Mouse (Mus musculus): ENCODE data around the gene Pla2g5. TPM values are rescaled to one million over a fixed set of nuclear protein-coding genes. Genes with fewer than 3 reads are reported as not detected.
A peak's percentile ranks its signal among the peaks of the same experiment; 100 is the strongest.
"Not testable (repeated sequence)": the region's sequence is repeated elsewhere in the genome, so short reads cannot be mapped to it uniquely, and the experiment has no call there.

Gene Pla2g5
- total and polyA plus RNA-seq, 3 experiments: 14.7 to 32.7 (median 16.4) TPM

GRCm38 (mm10) chr4:138877731-138878130 lies 14.4 kb upstream of the Pla2g5 start, which contains the start of gene Pla2g2e:
Pla2g2e (plus strand) TSS chr4:138877942.
- TF ChIP-seq CTCF (IDR thresholded peaks at IDR 0.05; ENCODE audit: low read depth, low read length) (no peak), GATA2 (IDR thresholded peaks at IDR 0.05; ENCODE audit: borderline replicate concordance, low read depth, low read length) (no peak), GATA1 (IDR thresholded peaks at IDR 0.05; ENCODE audit: borderline replicate concordance, low read length) (no peak), TAL1 (conservative IDR thresholded peaks at IDR 0.05; ENCODE audit: low read depth, low read length) (no peak), POLR2AphosphoS5 (IDR thresholded peaks at IDR 0.05; ENCODE audit: insufficient replicate concordance, low read depth, low read length) (no peak)
- Histone ChIP-seq H3K4me1 (ENCODE audit: insufficient read depth, low read depth, low read length) (no peaks in the 10 kb centered on the region), H3K4me3 (ENCODE audit: low read depth, low read length) (no peak within 1 kb of the TSS), H3K9me3 (replicated peaks) (no peaks in the 10 kb centered on the region), H3K27me3 (ENCODE audit: insufficient read depth, low read length) (peaks cover 14% of the 10 kb centered on the region; the same call in 1 of the 2 replicates), H3K36me3 (replicated peaks) (no peaks in the 10 kb centered on the region)
- no peak for DNase-seq (ENCODE audit: low spot score)
- ATAC-seq (ENCODE audit: extremely low read depth, insufficient number of reproducible peaks, low FRiP score, poor library complexity, severe bottlenecking): no peak

GRCm38 (mm10) chr4:138875986-138876385 lies 12.7 kb upstream of the Pla2g5 start:
- DNase-seq (ENCODE audit: low spot score) (no peak), ATAC-seq (ENCODE audit: extremely low read depth, insufficient number of reproducible peaks, low FRiP score, poor library complexity, severe bottlenecking) (no peak)
- Histone ChIP-seq H3K4me1 (ENCODE audit: insufficient read depth, low read depth, low read length) (no peaks in the 10 kb centered on the region), H3K36me3 (replicated peaks) (no peaks in the 10 kb centered on the region), H3K4me3 (ENCODE audit: low read depth, low read length) (no peak overlapping the region), H3K9me3 (replicated peaks) (no peaks in the 10 kb centered on the region), H3K27me3 (ENCODE audit: insufficient read depth, low read length) (peaks cover 5% of the 10 kb centered on the region; the same call in 1 of the 2 replicates)
- TF ChIP-seq GATA2 (IDR thresholded peaks at IDR 0.05; ENCODE audit: borderline replicate concordance, low read depth, low read length) (no peak), TAL1 (conservative IDR thresholded peaks at IDR 0.05; ENCODE audit: low read depth, low read length) (no peak), GATA1 (IDR thresholded peaks at IDR 0.05; ENCODE audit: borderline replicate concordance, low read length) (no peak), CTCF (IDR thresholded peaks at IDR 0.05; ENCODE audit: low read depth, low read length) (no peak), POLR2AphosphoS5 (IDR thresholded peaks at IDR 0.05; ENCODE audit: insufficient replicate concordance, low read depth, low read length) (no peak)

GRCm38 (mm10) chr4:138875275-138875674 lies 12.0 kb upstream of the Pla2g5 start:
- not testable (repeated sequence) for H3K9me3 ChIP-seq (replicated peaks); DNase-seq (ENCODE audit: low spot score); H3K4me1 ChIP-seq (ENCODE audit: insufficient read depth, low read depth, low read length); H3K27me3 ChIP-seq (ENCODE audit: insufficient read depth, low read length); H3K4me3 ChIP-seq (ENCODE audit: low read depth, low read length); H3K36me3 ChIP-seq (replicated peaks); ATAC-seq (ENCODE audit: extremely low read depth, insufficient number of reproducible peaks, low FRiP score, poor library complexity, severe bottlenecking)

- no peaks in the 10 kb centered on the region for H3K27me3 ChIP-seq (ENCODE audit: insufficient read depth, low read length)
Measured at GRCm38 (mm10) chr4:138873864-138874263, 10.6 kb upstream of the Pla2g5 start, which contains the start of gene Gm13030. Gm13030 (minus strand) TSS chr4:138873964.

GRCm38 (mm10) chr4:138868666-138869065 lies 5.4 kb upstream of the Pla2g5 start:
- no peak for DNase-seq (ENCODE audit: low spot score)
- Histone ChIP-seq H3K27me3 (ENCODE audit: insufficient read depth, low read length) (no peaks in the 10 kb centered on the region), H3K4me3 (ENCODE audit: low read depth, low read length) (no peak overlapping the region), H3K4me1 (ENCODE audit: insufficient read depth, low read depth, low read length) (peaks cover 13% of the 10 kb centered on the region), H3K36me3 (replicated peaks) (no peaks in the 10 kb centered on the region), H3K9me3 (replicated peaks) (no peaks in the 10 kb centered on the region)
- TF ChIP-seq TAL1 (conservative IDR thresholded peaks at IDR 0.05; ENCODE audit: low read depth, low read length) (no peak), GATA2 (IDR thresholded peaks at IDR 0.05; ENCODE audit: borderline replicate concordance, low read depth, low read length) (no peak), GATA1 (IDR thresholded peaks at IDR 0.05; ENCODE audit: borderline replicate concordance, low read length) (no peak), CTCF (IDR thresholded peaks at IDR 0.05; ENCODE audit: low read depth, low read length) (no peak)
- ATAC-seq (ENCODE audit: extremely low read depth, insufficient number of reproducible peaks, low FRiP score, poor library complexity, severe bottlenecking): no peak

More at GRCm38 (mm10) chr4:138873864-138874263, 10.6 kb upstream of the Pla2g5 start, which contains the start of gene Gm13030:
- DNase-seq (ENCODE audit: low spot score): no peak
- ATAC-seq (ENCODE audit: extremely low read depth, insufficient number of reproducible peaks, low FRiP score, poor library complexity, severe bottlenecking): no peak
- no peaks in the 10 kb centered on the region for H3K9me3 ChIP-seq (replicated peaks)
- H3K4me1 ChIP-seq (ENCODE audit: insufficient read depth, low read depth, low read length): no peaks in the 10 kb centered on the region
- H3K36me3 ChIP-seq (replicated peaks): no peaks in the 10 kb centered on the region
- H3K4me3 ChIP-seq (ENCODE audit: low read depth, low read length): no peak within 1 kb of the TSS
- TF ChIP-seq POLR2AphosphoS5 (IDR thresholded peaks at IDR 0.05; ENCODE audit: insufficient replicate concordance, low read depth, low read length): no peak
- no peak for TF ChIP-seq GATA2 (IDR thresholded peaks at IDR 0.05; ENCODE audit: borderline replicate concordance, low read depth, low read length)
- TF ChIP-seq CTCF (IDR thresholded peaks at IDR 0.05; ENCODE audit: low read depth, low read length): no peak
- TF ChIP-seq GATA1 (IDR thresholded peaks at IDR 0.05; ENCODE audit: borderline replicate concordance, low read length): no peak
- no peak for TF ChIP-seq TAL1 (conservative IDR thresholded peaks at IDR 0.05; ENCODE audit: low read depth, low read length)

GRCm38 (mm10) chr4:138866413-138866812 lies 3.1 kb upstream of the Pla2g5 start:
- Histone ChIP-seq H3K4me1 (ENCODE audit: insufficient read depth, low read depth, low read length) (peaks cover 23% of the 10 kb centered on the region), H3K9me3 (replicated peaks) (no peaks in the 10 kb centered on the region), H3K36me3 (replicated peaks) (no peaks in the 10 kb centered on the region), H3K27me3 (ENCODE audit: insufficient read depth, low read length) (no peaks in the 10 kb centered on the region), H3K4me3 (ENCODE audit: low read depth, low read length) (no peak overlapping the region)
- ATAC-seq (ENCODE audit: extremely low read depth, insufficient number of reproducible peaks, low FRiP score, poor library complexity, severe bottlenecking): 0 out of 2 replicates have a peak, but pooled peaks have one; percentile 24
- TF ChIP-seq POLR2AphosphoS5 (IDR thresholded peaks at IDR 0.05; ENCODE audit: insufficient replicate concordance, low read depth, low read length) (no peak), GATA1 (IDR thresholded peaks at IDR 0.05; ENCODE audit: borderline replicate concordance, low read length) (no peak), TAL1 (conservative IDR thresholded peaks at IDR 0.05; ENCODE audit: low read depth, low read length) (no peak), CTCF (IDR thresholded peaks at IDR 0.05; ENCODE audit: low read depth, low read length) (peak; percentile 89), GATA2 (IDR thresholded peaks at IDR 0.05; ENCODE audit: borderline replicate concordance, low read depth, low read length) (no peak)
- DNase-seq (ENCODE audit: low spot score): peak; percentile 29

Measured in G1E (cell line).